Comparison of ENCODE assay signal across 49 mouse cellular contexts in genomic region chr7:140754556-140754955, GRCm38 (mm10). TPM values are rescaled to one million over a fixed set of nuclear protein-coding genes. Genes with fewer than 3 reads are reported as not detected.
"Had no signal": no experiment of that assay in that cellular context is flagged by ENCODE, and none has a peak within 500 bp of the region (broad histone marks: within the 10 kb centered on the region; RNA-seq: fewer than 3 reads in every experiment).

No protein-coding gene starts in this region.

- H3K4me2 ChIP-seq: heart, embryonic 11.5 days; heart, embryonic 12.5 days; heart, embryonic 13.5 days; heart, embryonic 15.5 days; hindbrain, embryonic 12.5 days; hindbrain, embryonic 13.5 days; hindbrain, embryonic 14.5 days; hindbrain, embryonic 15.5 days; intestine, embryonic 15.5 days; kidney, embryonic 15.5 days had no signal

- H3K27ac ChIP-seq: heart, embryonic 10.5 days; heart, embryonic 13.5 days; heart, embryonic 15.5 days; hindbrain, embryonic 10.5 days; hindbrain, embryonic 12.5 days; hindbrain, embryonic 13.5 days; hindbrain, embryonic 14.5 days; hindbrain, embryonic 15.5 days; hindbrain, postnatal 0 days; intestine, embryonic 15.5 days; kidney, embryonic 15.5 days; kidney, postnatal 0 days had no signal

- ATAC-seq: hindbrain, embryonic 16.5 days; hindbrain, postnatal 0 days; inflammation-experienced regulatory T-cells, adult 6 months; intestine, embryonic 15.5 days; intestine, embryonic 16.5 days; intestine, postnatal 0 days had no signal

- H3K4me1 ChIP-seq: heart, embryonic 10.5 days; heart, embryonic 12.5 days; heart, embryonic 13.5 days; heart, embryonic 15.5 days; hindbrain, embryonic 10.5 days; hindbrain, embryonic 12.5 days; hindbrain, embryonic 13.5 days; hindbrain, embryonic 15.5 days; intestine, embryonic 15.5 days; kidney, embryonic 15.5 days had no signal

- H3K9me3 ChIP-seq: heart, embryonic 10.5 days; heart, embryonic 15.5 days; hindbrain, embryonic 12.5 days; hindbrain, embryonic 13.5 days; hindbrain, embryonic 15.5 days; intestine, embryonic 15.5 days; kidney, embryonic 15.5 days had no signal

- H3K9ac ChIP-seq: heart, embryonic 12.5 days; heart, embryonic 13.5 days; heart, embryonic 15.5 days; hindbrain, embryonic 12.5 days; hindbrain, embryonic 13.5 days; hindbrain, embryonic 14.5 days; hindbrain, embryonic 15.5 days; intestine, embryonic 15.5 days; kidney, embryonic 15.5 days had no signal

- DNase-seq: heart, postnatal 10 days; heart, postnatal 14 days; heart, postnatal 36 days; heart, postnatal 4 days; kidney, adult 11 months; kidney, adult 18-20 months; kidney, adult 2 months; kidney, adult 8-10 months; kidney, adult 9 months; kidney, postnatal 10 days; kidney, postnatal 14 days; kidney, postnatal 25 days; kidney, postnatal 36 days; kidney, postnatal 4 days; layer of hippocampus, adult 9-11 months; layer of hippocampus, postnatal 36 days had no signal

- H3K27me3 ChIP-seq: heart, embryonic 12.5 days; heart, embryonic 13.5 days; heart, embryonic 15.5 days; hindbrain, embryonic 12.5 days; hindbrain, embryonic 13.5 days; hindbrain, embryonic 15.5 days; intestine, embryonic 15.5 days; kidney, embryonic 15.5 days had no signal

- H3K36me3 ChIP-seq: heart, embryonic 10.5 days; heart, embryonic 12.5 days; heart, embryonic 13.5 days; heart, embryonic 15.5 days; hindbrain, embryonic 10.5 days; hindbrain, embryonic 12.5 days; hindbrain, embryonic 13.5 days; hindbrain, embryonic 15.5 days; intestine, embryonic 15.5 days; kidney, embryonic 15.5 days had no signal

- H3K4me3 ChIP-seq: heart, embryonic 10.5 days; heart, embryonic 12.5 days; heart, embryonic 13.5 days; heart, embryonic 15.5 days; hindbrain, embryonic 10.5 days; hindbrain, embryonic 12.5 days; hindbrain, embryonic 13.5 days; hindbrain, embryonic 15.5 days; intestine, embryonic 15.5 days; kidney, embryonic 15.5 days; layer of hippocampus, adult 2 months had no signal

RNA-seq across cellular contexts. Expression of gene Cyp2e1, which starts 9.0 kb away (rescaled TPM):
- total RNA-seq: hematopoietic stem cell, adult 5-6 weeks; hindbrain, postnatal 0 days; layer of hippocampus, adult 18-20 months; layer of hippocampus, adult 2 months; layer of hippocampus, postnatal 10 days; layer of hippocampus, postnatal 14 days; layer of hippocampus, postnatal 25 days; layer of hippocampus, postnatal 36 days had no signal
- polyA plus RNA-seq: heart, embryonic 10.5 days; heart, embryonic 11.5 days; heart, embryonic 12.5 days; heart, embryonic 13.5 days; heart, embryonic 14.5 days; heart, embryonic 15.5 days; heart, embryonic 16.5 days; heart, postnatal 0 days; hindbrain, embryonic 10.5 days; hindbrain, embryonic 11.5 days; hindbrain, embryonic 12.5 days; hindbrain, embryonic 13.5 days; hindbrain, embryonic 14.5 days; hindbrain, embryonic 15.5 days; hindbrain, embryonic 16.5 days; hindbrain, postnatal 0 days; inflammation-experienced regulatory T-cells, adult 6 months; intestine, embryonic 14.5 days; intestine, embryonic 15.5 days; intestine, embryonic 16.5 days; intestine, postnatal 0 days had no signal

RNA-seq across cellular contexts. Expression of gene Syce1, which starts 33.1 kb away (rescaled TPM):
- total RNA-seq: heart, postnatal 10 days; heart, postnatal 14 days; heart, postnatal 25 days; heart, postnatal 36 days; hindbrain, postnatal 0 days; layer of hippocampus, adult 18-20 months; layer of hippocampus, adult 2 months; layer of hippocampus, postnatal 10 days; layer of hippocampus, postnatal 14 days; layer of hippocampus, postnatal 25 days had no signal
- polyA plus RNA-seq: heart, embryonic 14.5 days; inflammation-experienced regulatory T-cells, adult 6 months; kidney, postnatal 0 days; large intestine, adult 2 months had no signal

RNA-seq across cellular contexts. Expression of gene Olfr541, which starts 57.5 kb away (rescaled TPM):
- total RNA-seq: heart, postnatal 10 days; heart, postnatal 14 days; heart, postnatal 25 days; heart, postnatal 36 days; heart, postnatal 4 days; hematopoietic stem cell, adult 5-6 weeks; hindbrain, postnatal 0 days; layer of hippocampus, adult 18-20 months; layer of hippocampus, adult 2 months; layer of hippocampus, postnatal 10 days; layer of hippocampus, postnatal 14 days; layer of hippocampus, postnatal 25 days; layer of hippocampus, postnatal 36 days had no signal
- polyA plus RNA-seq: heart, embryonic 10.5 days; heart, embryonic 11.5 days; heart, embryonic 12.5 days; heart, embryonic 13.5 days; heart, embryonic 14.5 days; heart, embryonic 15.5 days; heart, embryonic 16.5 days; heart, postnatal 0 days; hindbrain, embryonic 10.5 days; hindbrain, embryonic 11.5 days; hindbrain, embryonic 12.5 days; hindbrain, embryonic 13.5 days; hindbrain, embryonic 14.5 days; hindbrain, embryonic 15.5 days; hindbrain, embryonic 16.5 days; hindbrain, postnatal 0 days; inflammation-experienced regulatory T-cells, adult 6 months; intestine, embryonic 14.5 days; intestine, embryonic 15.5 days; intestine, embryonic 16.5 days; intestine, postnatal 0 days; kidney, adult 2 months; kidney, embryonic 14.5 days; kidney, embryonic 15.5 days; kidney, embryonic 16.5 days; kidney, postnatal 0 days; large intestine, adult 2 months had no signal
